Mouse (Mus musculus): ENCODE data around the gene Selenbp2. TPM values are rescaled to one million over a fixed set of nuclear protein-coding genes. Genes with fewer than 3 reads are reported as not detected.
A peak's percentile ranks its signal among the peaks of the same experiment; 100 is the strongest.
"Not testable (repeated sequence)": the region's sequence is repeated elsewhere in the genome, so short reads cannot be mapped to it uniquely, and the experiment has no call there.

The Selenbp2 gene
- polyA plus RNA-seq, 1 experiment from 2014 or later: not detected

DNA sequence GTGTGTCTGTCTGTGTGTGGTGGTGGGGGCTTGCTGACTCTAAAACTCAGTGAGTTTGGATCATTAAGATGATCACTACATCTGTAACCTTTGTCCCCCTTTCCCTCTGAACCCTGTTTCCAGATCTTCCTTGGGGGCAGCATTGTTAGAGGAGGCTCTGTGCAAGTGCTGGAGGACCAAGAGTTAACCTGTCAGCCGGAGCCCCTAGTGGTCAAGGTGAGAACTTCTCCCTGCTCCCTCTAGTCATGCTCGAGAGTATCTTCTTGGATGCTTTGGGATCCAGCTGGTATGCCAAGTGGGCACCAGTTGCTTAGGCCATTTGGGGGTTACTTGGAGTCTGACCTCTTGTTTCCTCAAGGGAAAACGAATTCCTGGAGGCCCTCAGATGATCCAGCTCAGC, 10.0 kb downstream of the Selenbp2 start:
- not testable (repeated sequence) for H3K27me3 ChIP-seq (replicated peaks; ENCODE audit: control insufficient read depth, insufficient read depth, low read length); H3K4me2 ChIP-seq (ENCODE audit: low read length); H3K9ac ChIP-seq (ENCODE audit: low read length); ATAC-seq; H3K9me3 ChIP-seq (replicated peaks; ENCODE audit: control insufficient read depth, low read length); H3K4me3 ChIP-seq (ENCODE audit: low read depth, low read length); H3K36me3 ChIP-seq (ENCODE audit: control insufficient read depth, insufficient read depth, low read length); H3K4me1 ChIP-seq (ENCODE audit: control insufficient read depth, insufficient read depth, low read length); H3K27ac ChIP-seq (ENCODE audit: low read depth, low read length); DNase-seq (ENCODE audit: low spot score)
- 18% methylated on average over 3 of the region's 3 CpGs for whole genome bisulfite sequencing

DNA sequence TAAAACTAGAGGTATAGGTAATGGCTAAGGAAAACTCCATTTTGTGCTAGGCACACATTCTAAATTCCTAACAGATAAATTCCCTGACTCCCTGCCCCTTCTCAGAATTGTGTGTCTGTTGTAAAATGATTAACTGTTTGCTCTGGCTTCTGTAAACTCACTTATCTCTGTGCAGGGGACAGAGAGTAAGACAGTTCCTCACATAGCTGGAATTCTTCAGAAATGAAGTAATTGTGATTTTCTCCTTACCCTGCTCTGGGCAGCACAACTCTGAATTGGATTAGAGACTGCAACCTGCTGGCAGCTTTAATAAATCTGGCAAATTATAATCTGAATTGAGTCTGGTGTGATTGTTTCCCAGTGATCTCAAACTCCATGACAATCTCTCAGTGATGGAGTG, 17.2 kb downstream of the Selenbp2 start:
- H3K27ac ChIP-seq (ENCODE audit: low read depth, low read length); H3K4me2 ChIP-seq (ENCODE audit: low read length); DNase-seq (ENCODE audit: low spot score); H3K4me1 ChIP-seq (ENCODE audit: control insufficient read depth, insufficient read depth, low read length); H3K4me3 ChIP-seq (ENCODE audit: low read depth, low read length); ATAC-seq; H3K36me3 ChIP-seq (ENCODE audit: control insufficient read depth, insufficient read depth, low read length); H3K9me3 ChIP-seq (replicated peaks; ENCODE audit: control insufficient read depth, low read length); H3K27me3 ChIP-seq (replicated peaks; ENCODE audit: control insufficient read depth, insufficient read depth, low read length); H3K9ac ChIP-seq (ENCODE audit: low read length): not testable (repeated sequence)

DNA sequence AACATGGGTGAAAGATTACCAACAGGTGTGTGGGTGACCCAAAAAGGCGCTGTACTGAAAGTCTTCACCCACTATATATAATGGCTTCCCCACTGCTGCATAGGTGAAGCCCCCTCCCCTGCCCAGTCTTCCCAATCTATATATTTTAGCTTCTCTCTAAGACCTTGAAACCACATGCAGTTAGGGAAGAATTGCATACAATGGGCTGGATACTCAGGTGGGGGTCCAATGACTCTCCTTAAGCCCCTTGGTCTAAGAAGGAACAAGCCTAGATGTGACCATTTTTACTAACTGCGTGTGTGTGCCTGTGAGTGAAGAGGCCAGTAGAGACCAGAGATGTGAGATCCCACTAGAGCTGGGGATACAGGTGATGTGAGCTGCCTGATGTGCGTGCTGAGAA, 20.1 kb downstream of the Selenbp2 start:
- not testable (repeated sequence) for H3K27ac ChIP-seq (ENCODE audit: low read depth, low read length); ATAC-seq; H3K9me3 ChIP-seq (replicated peaks; ENCODE audit: control insufficient read depth, low read length); H3K4me2 ChIP-seq (ENCODE audit: low read length); DNase-seq (ENCODE audit: low spot score); H3K27me3 ChIP-seq (replicated peaks; ENCODE audit: control insufficient read depth, insufficient read depth, low read length); H3K9ac ChIP-seq (ENCODE audit: low read length); H3K4me3 ChIP-seq (ENCODE audit: low read depth, low read length); H3K4me1 ChIP-seq (ENCODE audit: control insufficient read depth, insufficient read depth, low read length); H3K36me3 ChIP-seq (ENCODE audit: control insufficient read depth, insufficient read depth, low read length)
- 81% methylated on average over 3 of the region's 3 CpGs for WGBS

DNA sequence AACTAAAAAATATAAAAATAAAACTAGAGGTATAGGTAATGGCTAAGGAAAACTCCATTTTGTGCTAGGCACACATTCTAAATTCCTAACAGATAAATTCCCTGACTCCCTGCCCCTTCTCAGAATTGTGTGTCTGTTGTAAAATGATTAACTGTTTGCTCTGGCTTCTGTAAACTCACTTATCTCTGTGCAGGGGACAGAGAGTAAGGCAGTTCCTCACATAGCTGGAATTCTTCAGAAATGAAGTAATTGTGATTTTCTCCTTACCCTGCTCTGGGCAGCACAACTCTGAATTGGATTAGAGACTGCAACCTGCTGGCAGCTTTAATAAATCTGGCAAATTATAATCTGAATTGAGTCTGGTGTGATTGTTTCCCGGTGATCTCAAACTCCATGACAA, 24.9 kb downstream of the Selenbp2 start:
- 10% methylated on average over 1 of the region's 1 CpGs for WGBS
- not testable (repeated sequence) for H3K27ac ChIP-seq (ENCODE audit: low read depth, low read length); H3K9ac ChIP-seq (ENCODE audit: low read length); H3K9me3 ChIP-seq (replicated peaks; ENCODE audit: control insufficient read depth, low read length); H3K27me3 ChIP-seq (replicated peaks; ENCODE audit: control insufficient read depth, insufficient read depth, low read length); H3K36me3 ChIP-seq (ENCODE audit: control insufficient read depth, insufficient read depth, low read length); H3K4me1 ChIP-seq (ENCODE audit: control insufficient read depth, insufficient read depth, low read length); H3K4me2 ChIP-seq (ENCODE audit: low read length); ATAC-seq; DNase-seq (ENCODE audit: low spot score); H3K4me3 ChIP-seq (ENCODE audit: low read depth, low read length)

DNA sequence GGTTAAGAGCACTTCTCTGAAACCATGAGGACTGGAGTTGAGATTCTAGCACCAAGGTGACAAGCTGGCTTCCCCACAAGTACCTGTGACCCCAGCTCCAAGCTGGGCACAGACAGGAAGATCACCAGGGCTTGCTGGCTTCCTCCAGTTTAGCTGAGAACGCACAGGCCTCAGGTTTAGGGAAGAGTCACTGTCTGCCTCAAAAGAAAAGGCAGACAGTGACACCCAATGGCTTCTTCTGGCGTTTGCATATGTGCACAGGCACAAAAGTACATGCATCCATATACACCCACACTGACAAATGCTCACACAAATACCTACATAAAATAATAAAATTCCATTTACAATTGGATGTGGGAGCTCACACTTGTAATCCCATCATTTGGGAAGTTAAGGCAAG, 30.3 kb downstream of the Selenbp2 start:
- H3K9me3 ChIP-seq (replicated peaks; ENCODE audit: control insufficient read depth, low read length); H3K4me1 ChIP-seq (ENCODE audit: control insufficient read depth, insufficient read depth, low read length); H3K9ac ChIP-seq (ENCODE audit: low read length); ATAC-seq; H3K27me3 ChIP-seq (replicated peaks; ENCODE audit: control insufficient read depth, insufficient read depth, low read length); H3K27ac ChIP-seq (ENCODE audit: low read depth, low read length); H3K4me2 ChIP-seq (ENCODE audit: low read length); H3K4me3 ChIP-seq (ENCODE audit: low read depth, low read length); H3K36me3 ChIP-seq (ENCODE audit: control insufficient read depth, insufficient read depth, low read length): not testable (repeated sequence)
- 41% methylated on average over 2 of the region's 2 CpGs for WGBS
- DNase-seq (ENCODE audit: low spot score): peak; percentile 2

DNA sequence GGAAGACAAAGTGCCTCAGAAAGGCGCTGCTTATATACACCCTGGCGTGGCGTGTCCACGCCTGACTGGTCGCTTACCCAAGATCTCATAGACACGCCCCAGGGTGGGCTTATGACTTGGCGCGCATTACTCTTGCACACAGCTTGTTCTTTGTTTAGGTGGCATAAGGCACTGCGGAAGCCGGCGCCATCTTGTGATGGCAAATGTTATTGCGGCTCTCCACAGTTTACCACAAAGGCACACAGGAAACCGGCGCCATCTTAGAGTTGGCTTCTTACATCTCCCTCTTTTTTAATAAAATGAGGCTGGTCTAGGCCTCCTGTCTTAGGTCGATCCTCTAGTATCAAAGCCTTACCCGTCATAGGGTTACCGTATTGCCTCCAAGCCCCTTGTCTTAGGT, 52.3 kb downstream of the Selenbp2 start:
- Histone ChIP-seq H3K4me1 (ENCODE audit: control insufficient read depth, insufficient read depth, low read length) (no peaks in the 10 kb centered on the region), H3K9ac (ENCODE audit: low read length) (no peak overlapping the region), H3K4me2 (ENCODE audit: low read length) (no peak overlapping the region), H3K36me3 (ENCODE audit: control insufficient read depth, insufficient read depth, low read length) (no peaks in the 10 kb centered on the region), H3K27ac (ENCODE audit: low read depth, low read length) (no peak overlapping the region), H3K9me3 (replicated peaks; ENCODE audit: control insufficient read depth, low read length) (no peaks in the 10 kb centered on the region), H3K27me3 (replicated peaks; ENCODE audit: control insufficient read depth, insufficient read depth, low read length) (no peaks in the 10 kb centered on the region), H3K4me3 (ENCODE audit: low read depth, low read length) (no peak overlapping the region)
- no peak for DNase-seq (ENCODE audit: low spot score)
- no peak for ATAC-seq
- 95% methylated on average over 17 of the region's 17 CpGs for whole genome bisulfite sequencing

Other genes with a start within 250 kb of the Selenbp2 start
- gene Oaz3, start 249.6 kb upstream of the Selenbp2 start, polyA plus RNA-seq (2014; fragmentation: Nextera tagmentation; extraction: Ambion mirVana): 0.38 and 0.78 TPM in 2 replicates
- 301 and 306 TPM in 2 replicates for gene Celf3, start 215.3 kb upstream of the Selenbp2 start, polyA plus RNA-seq (2014; fragmentation: Nextera tagmentation; extraction: Ambion mirVana)
- gene Riiad1, start 213.2 kb upstream of the Selenbp2 start, polyA plus RNA-seq (2014; fragmentation: Nextera tagmentation; extraction: Ambion mirVana): 14.7 and 19.2 TPM in 2 replicates
- 42.8 and 45.3 TPM in 2 replicates for gene Snx27, start 110.8 kb upstream of the Selenbp2 start, polyA plus RNA-seq (2014; fragmentation: Nextera tagmentation; extraction: Ambion mirVana)
- gene Gm10972, start 50.4 kb upstream of the Selenbp2 start, polyA plus RNA-seq (2014; fragmentation: Nextera tagmentation; extraction: Ambion mirVana): not detected in 2 replicates
- gene Tuft1, start 34.7 kb upstream of the Selenbp2 start, polyA plus RNA-seq (2014; fragmentation: Nextera tagmentation; extraction: Ambion mirVana): 4.6 and 4.8 TPM in 2 replicates
- gene Cgn, start 92.9 kb downstream of the Selenbp2 start, polyA plus RNA-seq (2014; fragmentation: Nextera tagmentation; extraction: Ambion mirVana): 1.9 and 2.9 TPM in 2 replicates
- gene Pogz, start 144.0 kb downstream of the Selenbp2 start, polyA plus RNA-seq (2014; fragmentation: Nextera tagmentation; extraction: Ambion mirVana): 22.0 and 23.4 TPM in 2 replicates
- gene Psmb4, start 193.4 kb downstream of the Selenbp2 start, polyA plus RNA-seq (2014; fragmentation: Nextera tagmentation; extraction: Ambion mirVana): 438 and 518 TPM in 2 replicates
- 10.0 TPM in 2 replicates for gene Selenbp1, start 239.5 kb downstream of the Selenbp2 start, polyA plus RNA-seq (2014; fragmentation: Nextera tagmentation; extraction: Ambion mirVana)